Mouse (Mus musculus) ovary, adult 18-20 months (tissue): ENCODE results near the gene Slc9a3r1.
A peak's percentile ranks its signal among the peaks of the same experiment; 100 is the strongest.

Experiments used
- DNase-seq: peaks from one replicate; pipeline ENCODE4 v3.0.0; 2022; ENCODE audit warnings: low spot score, mixed read lengths

Gene Slc9a3r1

DNA sequence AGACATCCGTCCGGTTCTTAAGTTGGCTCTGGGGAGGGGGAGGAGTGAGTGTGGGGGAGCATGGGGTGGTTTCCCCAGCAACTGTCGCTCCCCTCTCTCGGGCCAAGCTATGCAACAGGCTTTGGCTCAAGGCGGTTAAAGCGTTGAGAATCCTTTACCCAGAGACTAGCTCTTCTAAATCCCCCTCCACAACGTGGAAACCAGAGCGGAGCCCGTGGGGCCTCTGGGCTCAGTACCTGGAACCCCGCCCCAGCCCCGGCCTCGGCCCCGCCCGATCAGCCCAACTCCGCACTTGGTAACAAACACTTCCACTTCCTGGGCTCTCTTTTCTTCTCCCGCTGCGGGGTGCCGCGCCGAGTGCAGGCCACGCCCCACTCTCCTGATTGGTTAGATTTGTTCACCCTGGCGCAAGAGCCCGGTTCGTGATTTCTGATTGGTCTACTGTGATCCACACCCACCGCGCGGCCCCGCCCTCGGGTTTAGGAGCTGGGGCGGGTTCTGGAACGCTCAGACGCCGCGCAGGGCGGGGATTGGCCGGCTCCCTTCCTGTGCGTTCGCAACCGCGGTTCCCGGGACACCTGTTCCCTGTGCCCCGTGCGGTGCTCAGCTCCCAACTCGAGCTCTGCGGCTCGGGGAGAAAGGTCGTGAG, at the start of gene Slc9a3r1:
Gene Slc9a3r1 (plus strand): TSS at position 510 of the 649 bp plus-strand sequence.
- peak; percentile 96 for DNase-seq

DNA sequence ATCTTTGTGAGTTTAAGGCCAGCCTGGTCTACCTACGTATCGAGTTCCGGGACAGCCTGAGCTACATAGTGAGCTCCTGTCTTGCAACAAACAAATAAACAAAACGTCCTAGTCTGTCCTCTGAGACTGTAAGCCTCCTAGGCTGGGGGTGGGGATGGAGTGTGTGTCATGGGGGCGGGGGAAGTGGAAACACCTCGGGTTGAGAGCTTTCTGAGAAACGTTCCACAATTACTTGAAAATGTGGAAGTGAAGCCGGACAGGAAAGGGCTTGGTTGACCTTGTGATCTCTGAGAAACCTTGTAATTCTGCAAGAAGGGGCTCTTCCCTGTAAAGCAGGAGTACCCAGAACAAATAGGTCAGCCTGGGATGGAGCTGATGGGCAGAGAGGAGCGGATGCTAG, 43.7 kb upstream of the Slc9a3r1 start:
- DNase-seq = no peak

DNA sequence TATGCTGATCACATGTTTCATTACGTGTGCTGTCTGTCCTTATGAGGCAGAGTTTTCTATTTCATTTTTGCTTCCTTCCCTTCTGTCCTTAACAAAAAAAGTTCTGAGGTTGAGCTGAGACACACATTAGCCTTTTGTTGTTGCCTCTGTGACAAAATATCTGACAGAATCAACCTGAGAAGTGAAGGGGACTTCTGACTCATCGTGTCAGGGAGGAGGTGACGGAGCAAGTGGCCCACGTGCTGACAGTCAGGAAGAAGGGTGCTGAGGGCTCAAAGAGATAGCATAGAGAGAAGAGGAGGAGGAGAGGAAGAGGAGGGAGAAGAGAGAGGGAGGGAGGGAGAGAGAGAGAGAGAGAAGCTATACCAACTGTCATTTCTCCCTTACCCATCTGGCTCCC, 34.7 kb upstream of the Slc9a3r1 start:
- DNase-seq = no peak

DNA sequence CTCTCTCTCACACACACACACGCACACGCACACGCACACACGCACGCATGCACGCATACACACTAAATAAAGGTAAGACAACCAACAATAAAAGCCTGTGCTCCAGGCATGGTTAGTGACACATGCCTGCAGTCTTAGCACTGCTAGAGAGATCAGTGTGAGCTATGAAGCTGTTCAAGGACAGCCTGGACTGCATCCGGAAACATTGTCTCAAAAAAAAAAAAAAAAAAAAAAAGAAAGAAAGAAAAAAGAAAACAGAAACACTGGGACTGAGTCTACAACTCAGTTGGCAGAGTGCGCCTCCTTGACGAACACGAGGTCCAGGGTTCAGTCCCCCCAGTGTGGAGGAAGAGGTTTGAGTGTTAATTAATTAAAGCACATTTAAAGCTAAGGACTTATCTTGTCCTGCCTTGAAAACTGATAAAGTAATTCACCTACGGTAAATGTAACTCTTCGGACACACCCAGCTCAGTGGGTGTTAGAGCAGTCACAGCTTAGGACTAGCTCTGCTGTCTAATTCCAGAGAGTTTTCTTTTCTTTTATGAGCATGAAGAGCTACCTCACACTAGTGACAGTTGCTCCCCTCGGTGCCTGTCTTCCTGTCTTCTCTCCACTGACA, 33.5 kb upstream of the Slc9a3r1 start:
- DNase-seq = no peak

DNA sequence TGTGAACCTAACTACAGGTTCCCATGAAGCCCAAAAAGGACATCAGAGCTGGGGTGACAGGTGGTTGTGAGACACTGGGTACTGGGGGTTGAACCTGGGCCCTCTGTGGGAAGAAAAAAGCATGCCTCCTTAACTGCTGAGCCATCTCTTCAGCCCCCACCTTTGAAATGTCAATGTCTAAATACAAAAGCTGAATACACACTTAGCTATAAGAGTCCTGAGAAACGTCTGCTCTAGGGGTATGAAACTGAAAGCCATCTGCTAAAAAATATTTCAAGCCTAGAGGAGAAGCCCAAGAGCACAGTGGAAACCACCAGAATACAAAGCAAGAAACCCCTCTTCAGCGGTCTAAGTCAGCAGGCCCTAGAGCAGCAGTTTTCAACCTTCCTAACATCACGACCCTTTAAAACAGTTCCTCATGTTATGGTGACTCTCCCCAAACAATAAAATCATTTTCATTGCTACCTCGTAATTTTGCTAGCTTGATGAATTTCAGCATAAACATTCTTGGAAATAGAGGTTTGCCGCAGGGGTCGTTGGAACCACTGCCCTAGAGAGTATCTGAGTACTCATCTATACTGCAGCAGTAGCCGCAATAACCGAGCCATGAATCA, 31.3 kb upstream of the Slc9a3r1 start:
- DNase-seq = no peak

DNA sequence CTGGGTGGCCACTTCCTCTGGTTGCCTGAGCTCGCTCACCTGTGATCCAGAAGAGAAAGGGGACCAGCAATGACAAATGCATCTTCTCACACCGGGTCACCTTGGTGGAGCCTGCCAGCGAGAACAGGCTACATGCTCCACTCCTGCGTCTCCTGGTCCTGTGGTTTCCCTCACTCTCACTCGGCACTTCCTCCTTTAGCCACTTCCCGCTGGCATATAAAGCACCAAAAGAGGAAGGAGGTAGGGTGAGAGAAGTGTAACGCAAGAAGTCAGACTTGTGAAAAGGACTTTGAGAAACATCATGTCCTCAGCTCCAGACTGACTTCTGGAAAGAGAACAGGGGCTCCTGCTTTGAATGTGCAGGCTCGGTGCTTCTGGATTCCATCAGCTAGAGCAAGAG, 29.3 kb upstream of the Slc9a3r1 start, which contains the start of gene Cd300lf:
Gene Cd300lf (minus strand): TSS at position 193 of the 400 bp plus-strand sequence.
- no peak for DNase-seq

DNA sequence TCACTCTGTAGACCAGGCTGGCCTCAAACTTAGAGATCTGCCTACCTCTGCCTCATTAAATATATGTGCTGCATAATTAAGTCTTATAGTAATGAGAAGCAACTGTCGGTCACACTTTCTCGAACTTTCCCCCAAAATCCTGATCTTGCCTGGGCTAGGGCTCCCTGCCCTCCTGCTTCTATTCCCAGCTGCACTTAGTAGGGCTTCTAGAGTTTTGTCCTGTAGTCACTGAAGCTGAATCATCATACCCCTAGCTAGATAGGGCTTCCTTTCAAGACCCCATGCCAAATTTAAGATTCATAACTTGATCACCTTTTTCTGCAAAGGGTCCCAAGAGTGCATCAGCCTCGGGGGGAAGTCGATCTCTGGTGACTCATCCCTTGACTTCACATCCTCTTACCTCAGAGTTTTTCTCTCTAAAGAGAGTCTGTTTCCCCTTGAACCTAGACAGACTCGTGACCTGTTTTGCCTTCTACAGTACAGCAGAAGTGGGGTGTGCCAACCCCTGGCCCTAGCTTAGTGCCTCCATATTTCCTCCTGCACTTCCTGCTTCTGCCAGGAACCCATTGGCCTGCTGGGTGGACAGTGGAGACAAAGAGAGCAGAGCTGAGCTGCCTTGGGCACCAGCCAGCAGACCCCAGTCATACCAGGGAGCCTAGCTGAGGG, 24.4 kb upstream of the Slc9a3r1 start:
- no peak for DNase-seq

DNA sequence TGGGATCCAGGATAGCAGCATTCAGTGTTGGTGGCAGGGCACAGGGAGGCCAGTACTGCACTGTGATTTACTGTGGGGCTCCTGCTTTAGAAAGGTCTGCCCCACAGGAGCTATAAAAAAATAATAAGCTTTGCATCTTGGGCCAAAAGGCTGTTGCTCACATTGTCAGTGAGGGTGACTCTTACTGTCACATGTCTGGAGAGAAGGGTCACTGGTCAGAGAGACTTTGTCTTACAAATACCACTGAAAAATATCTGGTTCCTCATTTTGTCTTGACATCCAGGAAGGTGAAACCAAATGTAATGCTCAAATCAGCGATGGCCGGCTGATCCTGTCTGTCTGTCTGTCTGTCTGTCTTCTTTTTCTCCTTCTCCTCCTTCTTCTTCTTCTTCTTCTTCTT, 21.2 kb upstream of the Slc9a3r1 start:
- DNase-seq = no peak

DNA sequence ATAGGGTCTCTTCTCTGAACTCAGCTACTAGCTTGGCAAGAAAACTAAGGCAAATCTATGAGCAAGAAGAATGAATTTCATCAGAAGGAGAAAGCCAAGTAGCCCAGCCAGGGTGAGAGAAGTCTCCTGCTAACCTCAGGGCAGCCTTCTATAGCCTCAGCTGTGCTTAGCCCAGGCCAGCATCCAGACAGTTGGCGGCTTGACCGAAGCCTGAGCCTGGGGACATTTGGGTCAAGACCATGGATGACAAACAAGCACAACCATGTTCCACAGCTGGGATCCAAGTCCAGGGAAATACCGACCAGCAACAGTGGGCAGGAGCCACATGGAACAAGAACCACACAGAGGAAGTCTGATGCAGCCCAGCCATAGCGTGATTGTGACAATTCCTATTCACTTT, 15.3 kb upstream of the Slc9a3r1 start:
- no peak for DNase-seq

DNA sequence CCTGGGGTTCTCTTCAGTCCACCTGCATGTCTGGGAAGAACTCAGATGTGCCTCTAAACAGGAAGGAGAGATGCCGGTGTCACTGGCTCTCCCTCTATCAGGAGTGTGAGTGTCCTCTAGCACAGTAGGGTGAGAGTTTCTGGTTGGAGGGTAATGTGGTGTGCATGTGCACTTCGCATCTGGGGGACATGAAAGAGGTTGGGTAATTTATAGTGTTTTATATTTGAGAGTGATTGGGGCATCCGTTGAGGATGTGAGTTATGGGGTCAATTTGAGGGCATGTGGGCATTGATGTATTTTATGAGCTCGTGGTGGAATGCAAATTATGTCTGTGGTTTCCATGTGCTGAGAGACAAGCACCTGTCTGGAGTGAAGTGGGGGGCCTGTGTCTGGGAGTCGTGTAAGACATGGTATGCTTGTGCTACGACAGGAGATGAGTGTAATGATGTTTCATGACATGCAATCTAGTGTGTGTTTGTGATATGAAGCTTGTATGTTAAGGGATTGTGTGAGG, 12.3 kb upstream of the Slc9a3r1 start:
- no peak for DNase-seq

DNA sequence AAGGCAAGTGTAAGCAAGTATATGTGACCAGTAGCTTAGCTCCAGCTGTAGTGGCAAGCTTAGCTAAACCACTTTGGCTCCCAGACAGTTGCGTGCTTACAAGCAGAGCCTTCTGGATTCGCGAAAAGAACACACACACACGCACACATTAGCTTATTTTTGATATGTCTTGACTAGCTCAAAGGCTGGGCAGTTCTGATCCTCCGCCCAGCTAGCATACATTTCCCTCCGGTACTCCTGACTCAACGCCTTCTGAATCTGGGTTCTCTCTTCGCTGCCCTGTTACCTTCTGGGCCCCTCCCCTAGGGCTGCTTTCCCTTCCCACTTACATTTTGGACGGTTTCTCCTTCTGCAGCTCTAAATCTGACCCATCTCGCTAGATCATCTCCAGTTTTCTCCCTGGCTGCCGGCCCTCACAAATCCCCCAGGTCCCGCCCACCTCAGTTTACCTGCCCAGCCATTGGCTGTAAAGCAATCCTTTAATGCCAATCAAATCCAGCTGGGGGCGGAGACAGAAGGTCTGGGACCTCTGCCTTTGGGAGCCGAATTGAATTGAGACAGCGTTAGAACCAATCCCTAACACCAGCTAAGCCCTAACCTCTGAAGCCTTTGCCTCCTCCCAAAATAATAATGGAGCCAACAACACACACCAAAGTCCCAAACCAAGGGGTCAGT, 11.2 kb upstream of the Slc9a3r1 start:
- DNase-seq = no peak

DNA sequence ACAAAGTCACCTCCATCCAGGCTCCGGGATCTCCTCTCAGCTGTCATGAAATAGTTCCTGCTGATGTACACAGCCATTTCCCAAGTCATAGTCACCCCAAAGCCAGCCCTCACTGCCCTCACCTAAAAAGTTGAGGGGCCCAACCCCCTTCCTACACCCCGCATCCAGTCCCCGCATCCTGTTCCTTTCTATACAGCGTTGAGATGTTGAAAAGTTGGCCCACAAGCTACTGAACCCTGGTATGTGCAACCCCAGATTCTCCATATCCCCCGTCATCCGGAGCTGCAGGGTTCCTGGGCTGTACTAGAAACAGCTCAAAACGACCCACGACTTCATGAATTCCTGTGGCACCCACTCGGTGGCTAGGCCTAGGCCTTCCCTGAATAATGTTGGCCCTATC, 10.1 kb upstream of the Slc9a3r1 start:
- no peak for DNase-seq

DNA sequence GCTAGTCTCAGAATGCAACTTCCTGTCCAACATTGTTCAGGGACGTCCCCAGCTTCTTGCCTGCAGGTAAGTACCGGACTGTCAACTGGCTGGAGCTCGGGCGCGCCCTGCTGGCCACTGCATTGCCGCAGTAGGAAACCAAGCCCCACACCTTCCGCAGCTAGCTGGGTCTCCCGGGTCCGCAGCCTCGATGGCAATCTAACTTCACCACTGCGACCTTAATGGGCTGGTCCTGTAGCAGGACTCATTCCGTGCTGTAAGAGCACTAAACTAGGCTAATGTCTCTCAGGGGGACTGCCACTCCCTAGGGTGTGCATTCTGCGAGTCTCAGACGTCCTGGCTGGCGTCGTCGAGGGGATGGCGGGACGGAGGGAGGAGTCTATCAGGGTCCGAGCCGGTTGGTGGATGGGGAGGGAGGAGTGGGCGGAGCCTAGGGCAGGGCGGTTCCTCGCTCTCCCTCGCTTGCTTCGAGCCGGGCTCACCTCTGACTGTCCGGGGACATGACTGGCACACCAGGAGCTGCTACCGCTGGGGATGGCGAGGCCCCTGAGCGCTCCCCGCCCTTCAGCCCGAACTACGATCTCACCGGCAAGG, 9.3 kb upstream of the Slc9a3r1 start:
- peak; percentile 45 for DNase-seq

DNA sequence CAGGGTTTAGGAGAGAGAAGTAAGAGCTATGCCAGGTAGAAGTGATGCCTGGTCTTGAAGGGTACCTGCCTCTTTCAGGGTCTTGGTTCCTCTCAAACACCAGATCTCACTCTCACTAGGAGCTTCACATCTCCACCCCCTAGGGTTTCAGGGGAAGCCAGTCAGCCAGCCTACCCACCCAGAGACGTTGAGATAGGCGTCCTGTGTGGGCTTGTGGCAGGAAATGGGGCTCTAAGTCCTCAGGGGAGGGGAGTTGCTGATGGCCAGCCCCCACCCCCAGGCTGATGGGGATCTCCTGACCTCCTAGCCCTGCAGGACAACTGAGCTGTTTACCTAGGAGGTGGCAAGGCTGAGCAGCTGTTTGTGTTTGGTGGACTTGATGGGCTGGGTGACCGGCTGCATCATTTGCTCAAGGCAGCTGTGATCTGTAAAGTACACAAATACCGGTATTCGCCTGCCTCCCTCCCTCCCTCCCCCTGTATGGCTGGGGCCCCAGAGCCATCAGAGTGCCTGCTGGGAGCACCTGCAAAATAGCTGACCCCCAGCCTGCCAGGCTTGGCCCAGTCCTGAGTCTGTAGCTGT, 8.0 kb upstream of the Slc9a3r1 start:
- DNase-seq = no peak

DNA sequence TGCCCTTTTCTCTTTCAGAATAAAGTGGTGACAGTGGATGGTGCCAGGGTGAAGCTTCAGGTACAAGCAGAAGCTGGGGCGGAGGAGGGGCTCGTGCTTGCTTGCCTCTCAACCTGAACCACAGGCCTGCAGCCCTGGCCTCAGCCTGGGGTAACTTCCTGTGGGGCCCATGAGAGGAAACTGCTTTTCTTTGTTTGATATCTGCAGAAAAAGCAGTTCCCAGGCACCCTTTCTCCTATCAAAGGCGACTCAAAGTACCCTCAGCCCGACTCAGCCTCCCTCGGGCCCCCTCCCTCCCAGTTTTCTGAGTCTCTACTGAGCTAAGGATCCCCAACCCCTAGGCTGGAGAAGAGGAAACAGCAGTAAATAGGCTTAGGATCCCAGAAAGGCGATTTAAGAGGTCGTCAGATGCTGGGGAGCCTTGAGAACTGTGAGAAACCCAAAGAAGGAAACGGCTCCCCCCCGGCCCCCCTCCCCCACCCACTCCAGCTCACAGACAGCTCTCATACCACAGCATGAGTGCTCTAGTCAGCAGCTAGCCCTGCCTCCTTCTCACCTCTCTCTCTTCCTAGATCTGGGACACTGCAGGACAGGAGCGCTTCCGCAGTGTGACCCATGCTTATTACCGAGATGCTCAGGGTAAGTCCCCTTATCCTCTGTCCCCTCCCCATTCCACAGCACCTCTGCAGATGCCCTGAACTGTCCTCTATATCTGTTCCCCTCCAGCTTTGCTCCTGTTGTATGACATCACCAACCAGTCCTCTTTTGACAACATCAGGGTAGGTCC, 5.0 kb upstream of the Slc9a3r1 start:
- DNase-seq = no peak

DNA sequence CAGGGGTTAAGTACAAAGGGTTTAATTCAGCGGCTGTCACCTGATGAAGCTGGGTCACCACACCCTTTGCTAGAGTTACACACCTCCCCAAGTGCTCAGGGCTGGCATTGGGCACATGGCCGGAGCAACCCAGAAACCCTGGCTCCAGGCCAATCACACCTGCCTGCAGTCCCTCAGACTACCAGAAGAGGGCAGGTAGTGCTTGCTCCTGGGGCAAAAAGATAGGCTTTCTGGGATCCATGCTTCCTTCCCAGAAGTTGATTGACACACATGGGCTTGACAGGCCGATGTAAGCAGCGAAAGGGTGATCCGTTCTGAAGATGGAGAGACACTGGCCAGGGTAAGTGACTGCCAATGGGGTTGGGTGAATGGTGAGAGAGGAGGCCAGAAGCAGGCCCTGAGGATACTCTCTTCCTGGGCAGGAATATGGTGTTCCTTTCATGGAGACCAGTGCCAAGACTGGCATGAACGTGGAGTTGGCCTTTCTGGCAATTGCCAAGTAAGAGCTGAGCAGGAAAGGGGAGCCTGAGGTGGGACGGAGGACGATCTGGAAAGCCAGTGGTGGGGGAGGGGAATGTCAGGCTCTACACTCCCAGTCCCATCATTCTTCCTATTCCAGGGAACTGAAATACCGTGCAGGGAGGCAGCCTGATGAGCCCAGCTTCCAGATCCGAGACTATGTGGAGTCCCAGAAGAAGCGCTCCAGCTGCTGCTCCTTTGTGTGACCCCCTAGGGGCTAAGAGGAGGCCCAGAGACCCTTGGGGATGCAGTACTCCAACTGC, 2.9 kb upstream of the Slc9a3r1 start:
- no peak for DNase-seq

DNA sequence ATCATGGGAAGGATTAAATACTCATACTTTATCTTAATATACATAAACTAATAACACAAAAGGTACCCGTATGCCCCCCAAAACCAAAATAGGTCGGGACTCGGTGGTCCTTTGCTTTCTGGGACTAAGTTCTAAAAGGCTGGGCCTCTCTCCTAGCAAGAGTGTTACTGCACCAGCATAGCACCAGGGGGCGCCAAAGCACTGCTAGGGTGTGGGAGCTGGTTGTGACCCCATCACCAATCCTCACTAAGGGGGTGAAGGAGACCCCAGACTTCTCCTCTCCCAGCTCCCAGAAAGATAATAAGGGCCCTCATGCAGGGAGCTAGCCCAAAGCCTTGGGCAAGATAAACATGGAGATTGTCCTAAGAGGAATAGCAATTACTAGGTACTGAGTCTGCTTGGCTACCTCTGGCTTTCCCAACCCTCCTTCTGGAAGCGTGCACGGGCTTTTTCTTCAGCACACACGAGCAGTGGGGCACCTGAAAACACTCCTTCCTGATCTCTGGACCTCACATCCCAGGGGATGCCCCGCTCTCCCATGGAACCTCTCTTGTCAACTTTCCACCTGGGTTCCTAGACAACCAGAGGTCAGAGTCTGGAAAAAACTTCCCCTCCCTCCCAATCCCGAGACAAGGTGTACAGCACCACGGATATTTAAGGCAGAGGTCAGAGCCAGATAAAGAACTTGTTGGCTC, 2.1 kb upstream of the Slc9a3r1 start:
- no peak for DNase-seq

DNA sequence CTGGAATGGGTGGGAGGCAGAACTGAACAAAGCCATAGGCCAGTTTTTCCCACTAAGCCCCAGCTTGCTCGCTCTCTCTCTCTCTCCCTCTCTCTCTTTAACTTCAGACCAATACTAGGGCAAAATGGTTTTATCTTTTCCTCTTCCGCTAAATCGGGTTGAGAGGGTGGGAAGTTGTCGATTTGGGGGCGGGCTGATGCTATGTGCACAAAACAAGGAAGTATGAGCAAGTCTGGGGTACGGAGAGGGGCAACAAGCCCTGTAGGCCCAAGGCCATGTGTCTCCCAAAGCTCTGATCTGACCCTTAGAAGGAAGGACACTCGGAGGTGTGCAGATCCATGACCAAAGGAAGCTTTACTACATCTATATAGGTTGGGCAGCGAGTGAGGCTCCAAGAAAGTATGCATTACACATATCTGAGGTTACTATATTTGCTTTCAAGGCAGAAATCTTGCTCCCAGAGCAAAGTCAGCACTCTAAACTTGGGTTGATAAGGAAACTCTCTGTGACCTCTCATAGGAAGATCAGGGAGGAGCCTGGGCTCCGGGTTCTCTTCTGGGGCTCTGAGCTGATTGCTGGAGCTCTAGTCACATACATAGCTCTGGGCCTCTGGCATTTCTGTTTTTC, 1.4 kb upstream of the Slc9a3r1 start:
- no peak for DNase-seq

DNA sequence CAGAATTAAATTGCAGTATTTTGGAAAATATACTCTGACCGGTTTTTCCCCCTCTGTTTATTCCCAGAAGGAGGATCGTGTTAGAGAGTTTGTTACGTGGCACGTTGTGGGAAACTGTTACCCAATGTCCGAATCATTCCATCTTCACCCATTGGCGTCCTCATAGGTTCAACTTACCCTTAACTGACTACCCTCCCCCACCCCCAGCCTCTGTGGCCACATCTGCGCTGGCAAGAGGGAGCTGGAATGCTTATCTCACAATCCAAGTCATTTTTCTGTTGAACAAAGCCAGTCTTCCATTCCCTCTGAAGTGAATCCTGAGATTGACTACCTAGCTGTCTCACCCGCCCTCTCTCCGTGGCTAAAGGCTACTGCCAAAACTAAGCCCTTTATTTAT, 938 bp upstream of the Slc9a3r1 start:
- no peak for DNase-seq
